Mouse (Mus musculus) ES-E14 (cell line): ENCODE data around the gene Fam168a. TPM values are rescaled to one million over a fixed set of nuclear protein-coding genes. Genes with fewer than 3 reads are reported as not detected.

ENCODE experiments used
- DNase-seq: peaks from one replicate; pipeline ENCODE4 v3.0.0-alpha.2; 2013; ENCODE audit warnings: low read depth, low spot score
- H3K27ac ChIP-seq: 2 replicates; pipeline ENCODE4 v1.5.1; 2012; ENCODE audit warnings: low read depth, mild to moderate bottlenecking, low read length, moderate library complexity, mixed read lengths; ENCODE audit not compliant: poor library complexity, insufficient read depth, severe bottlenecking
- H3K36me3 ChIP-seq: 2 replicates; pipeline ENCODE4 v1.6.1; 2012; ENCODE audit warnings: mild to moderate bottlenecking, low read length, moderate library complexity, mixed read lengths; ENCODE audit not compliant: control insufficient read depth, poor library complexity, insufficient read depth, severe bottlenecking
- H3K4me1 ChIP-seq, 2 experiments: fragments of 150-350 bp in 1 of 2; sonication (generic) in 1 of 2; 2 replicates each; pipeline ENCODE4 v1.6.1; 2012; ENCODE audit warnings: low read length in 2 of 2, mild to moderate bottlenecking in 1 of 2, mixed read lengths in 1 of 2; ENCODE audit not compliant: control insufficient read depth in 2 of 2, insufficient read depth in 2 of 2, poor library complexity in 1 of 2
- H3K4me3 ChIP-seq, 2 experiments: fragments of 150-350 bp in 1 of 2; sonication (generic) in 1 of 2; 2 replicates each; pipeline ENCODE4 v1.5.1; 2012; ENCODE audit warnings: low read length in 2 of 2, low read depth in 1 of 2, mild to moderate bottlenecking in 1 of 2, mixed read lengths in 1 of 2; ENCODE audit not compliant: insufficient read depth in 1 of 2, poor library complexity in 1 of 2, severe bottlenecking in 1 of 2
- H3K9ac ChIP-seq: 2 replicates; pipeline ENCODE4 v1.6.1; 2012; ENCODE audit warnings: low read depth, mild to moderate bottlenecking, low read length, mixed read lengths; ENCODE audit not compliant: poor library complexity, insufficient read depth, severe bottlenecking
- H3K9me3 ChIP-seq: fragments of 150-350 bp; sonication (generic); 2 replicates; pipeline ENCODE4 v1.6.1; 2012; ENCODE audit warnings: low read depth, mild to moderate bottlenecking, low read length; ENCODE audit not compliant: control insufficient read depth, insufficient read depth
- CHD2 ChIP-seq: IDR thresholded peaks from 2 replicates; pipeline ENCODE4 v1.6.1; 2014; ENCODE audit warnings: mild to moderate bottlenecking, low read depth, low read length, inconsistent platforms
- HCFC1 ChIP-seq: IDR thresholded peaks from 2 replicates; pipeline ENCODE4 v1.6.1; 2012; ENCODE audit warnings: low read length, inconsistent platforms, borderline replicate concordance; ENCODE audit not compliant: insufficient read depth
- MAFK ChIP-seq: IDR thresholded peaks from 2 replicates; pipeline ENCODE4 v1.6.1; 2014; ENCODE audit warnings: mild to moderate bottlenecking, low read depth, low read length, inconsistent platforms; ENCODE audit not compliant: insufficient read depth
- ZC3H11A ChIP-seq: IDR thresholded peaks from 2 replicates; pipeline ENCODE4 v1.6.1; 2012; ENCODE audit warnings: low read depth, mild to moderate bottlenecking, inconsistent platforms, low read length, borderline replicate concordance
- ZNF384 ChIP-seq: IDR thresholded peaks from 2 replicates; pipeline ENCODE4 v1.6.1; 2012; ENCODE audit warnings: low read depth, low read length, inconsistent platforms
- in situ Hi-C, 2 experiments: fragments of 600-800 bp; cut with MboI; formaldehyde crosslinking; loops; one replicate each; pipeline ENCODE4 v1.15.1; 2025; ENCODE audit warnings: low sequenced_read_pairs in 2 of 2, inconsistent platforms in 1 of 2; ENCODE audit not compliant: unreplicated experiment in 2 of 2
- total RNA-seq: library from RNA; depleted of rRNA; stranded (reverse); fragments of 300-350 nt; gene quantifications from 2 replicates; pipeline ENCODE4 v1.2.3, GENCODE M21; 2012

Gene Fam168a
- total RNA-seq, 1 experiment = 21.1 TPM

DNA sequence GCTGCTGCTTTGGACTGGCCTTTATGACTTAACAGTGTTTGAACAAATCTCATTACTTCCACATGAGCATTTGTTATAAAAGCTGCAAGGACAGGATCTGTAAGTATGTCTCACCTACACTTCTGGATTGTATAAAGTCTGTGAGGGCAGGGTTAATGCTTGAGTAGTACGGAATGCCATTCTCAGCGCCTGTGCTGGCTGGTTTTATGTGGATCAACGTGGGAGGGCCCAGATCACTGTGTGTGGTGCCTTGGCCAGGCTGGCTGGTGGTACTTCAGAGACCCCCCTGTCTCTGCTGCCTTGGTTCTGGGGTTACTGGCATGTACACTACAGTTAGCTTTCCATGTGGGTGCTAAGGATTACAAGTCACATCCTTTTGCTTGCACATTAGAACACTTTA lies 61.1 kb downstream of the Fam168a start:
- Histone ChIP-seq H3K4me1 (no peaks in the 10 kb centered on the region), H3K36me3 (no peaks in the 10 kb centered on the region), H3K4me3 (no peak overlapping the region), H3K9me3 (no peaks in the 10 kb centered on the region), H3K27ac (no peak overlapping the region), H3K9ac (no peak overlapping the region)
- TF ChIP-seq MAFK = no peak
- no peak for DNase-seq
- in situ Hi-C loops = no loop called here

GRCm38 (mm10) chr7:100768009-100768408 lies 61.6 kb downstream of the Fam168a start:
- DNase-seq = no peak
- in situ Hi-C loops = no loop called here
- Histone ChIP-seq H3K9ac (no peak overlapping the region), H3K4me3 (no peak overlapping the region), H3K4me1 (no peaks in the 10 kb centered on the region), H3K36me3 (no peaks in the 10 kb centered on the region), H3K9me3 (no peaks in the 10 kb centered on the region), H3K27ac (no peak overlapping the region)
- TF ChIP-seq HCFC1 = no peak
- no peak for TF ChIP-seq CHD2
- no peak for TF ChIP-seq MAFK

- no peak overlapping the region for H3K27ac ChIP-seq
- no peaks in the 10 kb centered on the region for H3K4me1 ChIP-seq
- H3K9me3 ChIP-seq = no peaks in the 10 kb centered on the region
- no peak for TF ChIP-seq ZNF384
- in situ Hi-C loops = no loop called here
- no peak overlapping the region for H3K9ac ChIP-seq
- DNase-seq = no peak
- H3K36me3 ChIP-seq = no peaks in the 10 kb centered on the region
- no peak overlapping the region for H3K4me3 ChIP-seq
Measured at GRCm38 (mm10) chr7:100769534-100770083, 63.2 kb downstream of the Fam168a start.

GRCm38 (mm10) chr7:100770669-100771341 lies 64.4 kb downstream of the Fam168a start:
- in situ Hi-C loops = no loop called here
- no peaks in the 10 kb centered on the region for H3K36me3 ChIP-seq
- no peaks in the 10 kb centered on the region for H3K9me3 ChIP-seq
- TF ChIP-seq ZNF384 (no peak), ZC3H11A (no peak), MAFK (no peak), HCFC1 (no peak), CHD2 (no peak)
- no peak overlapping the region for H3K9ac ChIP-seq
- no peak overlapping the region for H3K27ac ChIP-seq
- H3K4me3 ChIP-seq = no peak overlapping the region
- no peaks in the 10 kb centered on the region for H3K4me1 ChIP-seq
- no peak for DNase-seq

GRCm38 (mm10) chr7:100774189-100774588 lies 67.8 kb downstream of the Fam168a start:
- Histone ChIP-seq H3K36me3 (no peaks in the 10 kb centered on the region), H3K4me1 (no peaks in the 10 kb centered on the region), H3K27ac (no peak overlapping the region), H3K4me3 (no peak overlapping the region), H3K9me3 (no peaks in the 10 kb centered on the region), H3K9ac (no peak overlapping the region)
- TF ChIP-seq CHD2 (no peak), ZNF384 (no peak), MAFK (no peak), HCFC1 (no peak), ZC3H11A (no peak)
- peak; percentile 12 for DNase-seq
- in situ Hi-C loops = no loop called here
